Mouse (Mus musculus) right cerebral cortex, adult 2 months (tissue): ENCODE measurements around the gene Csad.

Experiments
- DNase-seq, 2 experiments: peaks; one replicate each; pipeline ENCODE4 v3.0.0; 2021 to 2022; ENCODE audit warnings: low spot score in 2 of 2

Gene Csad

DNA sequence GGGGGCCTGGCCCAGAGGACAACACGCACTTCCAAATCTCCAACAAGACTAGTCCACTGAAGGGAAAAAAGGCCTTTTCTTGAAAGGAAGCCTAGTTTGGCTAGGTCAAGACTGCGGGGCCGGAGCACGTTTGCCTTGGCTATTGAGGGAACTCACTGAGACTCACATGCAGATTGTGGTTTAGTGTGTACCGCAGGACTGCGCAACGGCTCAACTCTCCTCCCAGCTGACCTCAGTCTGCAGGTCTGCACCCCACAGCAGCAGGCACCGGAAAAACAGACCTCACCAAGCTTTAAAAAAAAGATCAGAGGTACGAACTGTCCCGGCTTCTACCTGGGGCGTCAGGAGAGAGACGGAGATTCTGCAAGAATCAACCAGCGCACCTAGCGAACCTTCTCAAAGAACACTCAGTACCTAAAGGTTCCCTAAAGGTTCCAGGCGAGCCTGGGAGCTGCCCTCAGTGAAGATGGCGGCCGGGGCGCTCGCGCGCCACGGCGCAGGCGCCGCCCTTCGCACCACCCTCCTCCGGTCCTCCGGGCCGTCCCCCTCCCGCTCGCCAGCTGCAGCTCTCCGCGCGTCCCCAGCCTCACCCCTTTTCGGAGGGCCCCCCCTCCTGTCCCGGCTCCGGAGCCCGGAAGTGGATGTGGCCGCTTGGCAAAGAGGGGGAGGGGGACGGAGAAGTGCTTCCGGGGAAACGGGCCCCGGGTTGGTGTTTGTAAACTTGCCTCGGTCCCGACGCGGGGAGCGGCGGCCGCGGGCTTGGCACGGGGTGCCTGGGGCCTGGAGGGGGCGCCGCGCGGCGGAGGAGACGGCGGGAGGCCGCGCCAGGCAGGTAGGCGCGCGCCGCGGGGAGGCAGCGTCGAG is 1.3 kb downstream of the Csad start, which contains the start of gene Zfp740:
TSS of gene Zfp740 (plus strand) at position 279 of the 864 bp plus-strand sequence.
- DNase-seq: peak; percentile 91 to 93

DNA sequence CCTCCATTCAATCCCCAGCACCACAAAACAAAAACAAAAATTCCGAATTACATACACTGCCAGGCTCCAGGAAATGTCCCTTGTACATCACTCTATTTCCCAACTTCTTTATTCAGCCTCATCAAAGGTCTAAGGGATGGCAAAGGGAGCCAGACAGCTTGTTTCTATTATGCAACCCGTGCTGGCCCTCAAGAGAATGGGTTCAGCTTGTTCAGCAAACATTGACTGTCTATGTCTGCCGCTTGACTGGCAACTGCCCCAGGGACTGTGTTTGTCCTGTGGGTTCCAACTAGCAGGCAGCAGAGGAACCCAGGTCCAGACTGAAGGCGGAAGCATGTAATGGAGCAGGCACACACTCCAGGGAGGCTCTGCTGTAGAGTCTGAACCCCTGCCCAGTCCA is 5.7 kb downstream of the Csad start:
- no peak for DNase-seq

DNA sequence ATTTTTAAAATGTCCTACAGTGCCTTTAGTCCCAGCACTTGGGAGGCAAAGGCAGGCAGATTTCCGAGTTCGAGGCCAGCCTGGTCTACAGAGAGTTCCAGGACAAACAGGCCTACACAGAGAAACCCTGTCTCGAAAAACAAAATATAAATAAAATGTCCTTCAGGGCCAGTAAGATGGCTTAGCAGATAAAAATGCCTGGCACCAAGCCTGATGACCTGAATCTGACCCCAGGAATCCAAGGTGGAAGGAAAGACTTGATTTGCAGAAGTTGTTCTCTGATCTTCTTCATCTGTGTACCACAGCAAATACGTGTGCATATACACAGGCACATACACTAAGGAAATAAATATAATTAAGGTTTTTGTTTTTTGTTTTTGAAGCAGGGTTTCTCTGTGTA is 9.2 kb downstream of the Csad start:
- DNase-seq: no peak

DNA sequence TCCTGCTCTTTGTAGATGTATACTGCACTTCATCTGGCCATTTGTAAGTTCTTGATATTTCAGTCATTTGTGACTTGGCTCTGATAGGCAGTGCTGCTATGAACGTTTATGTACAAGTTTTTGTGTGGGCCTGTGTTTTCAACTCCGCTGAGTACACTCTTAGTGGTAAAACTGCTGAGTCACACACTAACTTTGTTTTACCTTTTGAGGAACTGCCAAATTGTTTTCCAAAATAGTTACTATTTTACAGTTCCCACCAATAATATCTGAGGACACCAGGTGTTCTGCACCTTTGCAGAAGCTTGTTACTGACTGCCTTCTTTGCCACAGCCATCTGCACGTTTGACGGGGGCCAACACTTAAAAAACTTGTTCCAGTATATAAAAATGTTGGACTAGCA is 10.1 kb downstream of the Csad start:
- DNase-seq: no peak

DNA sequence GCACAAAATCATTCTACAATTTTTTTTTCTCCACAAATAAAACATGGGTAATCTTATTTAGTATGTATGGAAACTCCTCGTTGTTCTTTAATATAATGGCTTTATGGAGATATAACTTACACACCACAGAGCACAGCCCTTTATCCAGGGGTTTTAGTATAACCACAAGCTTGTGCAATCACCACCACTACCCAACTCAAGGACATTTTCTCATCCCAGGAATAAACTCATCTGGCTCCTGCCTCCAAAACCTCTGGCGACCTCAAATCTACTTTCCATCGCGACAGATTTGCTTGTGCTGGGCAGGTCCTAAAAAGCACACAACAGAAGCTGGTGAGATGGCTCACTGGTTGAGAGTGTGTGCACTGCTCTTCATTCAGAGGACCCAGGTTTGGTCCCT is 10.9 kb downstream of the Csad start:
- DNase-seq: no peak

DNA sequence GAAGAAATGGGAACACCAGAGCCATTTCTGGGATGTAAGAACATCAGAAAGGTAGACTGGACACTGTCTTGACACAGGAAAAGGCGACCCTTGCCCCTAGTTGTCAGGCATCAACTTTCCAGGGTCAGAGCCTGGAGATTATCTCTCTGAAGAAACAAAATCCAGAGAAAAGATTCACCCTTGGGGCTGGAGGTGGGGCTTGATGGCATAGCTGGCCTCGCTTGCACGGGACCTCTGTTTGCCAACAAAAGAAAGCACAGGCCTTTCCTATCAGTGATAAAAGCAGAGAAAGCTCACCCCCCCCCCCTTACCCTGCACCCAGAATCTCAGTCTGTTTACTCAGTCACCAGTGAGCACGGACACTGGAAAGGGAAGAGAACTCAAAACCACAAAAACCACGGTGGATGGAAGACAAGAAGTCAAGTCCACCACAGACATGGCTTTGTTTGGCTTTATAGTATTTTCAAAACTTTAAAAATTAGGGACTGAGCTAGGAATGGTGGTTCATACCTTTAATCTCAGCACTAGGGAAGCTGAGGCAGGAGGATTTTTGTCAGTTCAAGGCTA is 11.6 kb downstream of the Csad start:
- DNase-seq: no peak

DNA sequence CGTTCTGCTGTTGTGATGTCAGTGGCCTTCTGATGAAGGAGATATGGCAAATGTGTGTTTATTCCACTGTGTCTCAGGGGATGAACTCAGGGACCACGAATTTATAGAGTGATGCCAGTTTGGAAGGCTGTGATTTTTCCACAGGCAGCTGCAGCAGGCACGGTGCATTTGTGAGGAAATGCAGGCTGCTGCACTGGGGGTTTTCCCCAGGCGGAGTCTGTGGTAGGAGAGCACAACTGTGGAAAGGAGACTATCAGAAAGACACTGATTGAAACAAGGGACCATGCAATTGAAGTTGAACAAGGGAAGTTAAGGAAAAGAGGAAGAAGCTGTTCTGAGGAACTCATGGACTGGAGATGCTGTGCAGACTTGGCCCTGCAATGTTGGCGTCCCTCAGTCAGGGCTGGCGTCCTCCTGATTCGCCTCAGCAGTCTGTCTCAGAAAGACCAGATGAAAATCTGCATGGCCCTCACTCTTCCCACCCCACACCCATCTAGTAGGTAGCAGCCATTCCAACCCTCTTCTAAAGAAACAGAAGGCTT is 12.2 kb downstream of the Csad start:
- DNase-seq: no peak

DNA sequence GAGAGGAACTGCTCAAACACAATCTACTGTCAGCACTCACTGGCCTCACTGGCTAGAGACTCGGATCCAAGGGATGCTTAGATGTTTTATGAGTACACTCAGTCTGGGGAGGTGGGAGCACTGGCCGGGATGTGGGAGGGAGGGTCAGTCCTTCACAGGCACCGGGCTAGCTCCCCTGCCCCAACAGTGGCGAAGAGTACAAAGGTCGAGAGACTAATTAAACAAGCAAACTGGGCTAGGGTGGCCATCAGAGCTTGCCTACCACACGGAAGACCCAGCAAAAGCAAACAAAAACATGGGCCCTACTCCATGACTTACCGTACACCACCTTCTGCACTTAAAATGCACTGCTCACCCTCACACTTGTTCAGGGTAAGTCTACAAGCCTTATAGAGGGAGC is 12.8 kb downstream of the Csad start:
- no peak for DNase-seq

DNA sequence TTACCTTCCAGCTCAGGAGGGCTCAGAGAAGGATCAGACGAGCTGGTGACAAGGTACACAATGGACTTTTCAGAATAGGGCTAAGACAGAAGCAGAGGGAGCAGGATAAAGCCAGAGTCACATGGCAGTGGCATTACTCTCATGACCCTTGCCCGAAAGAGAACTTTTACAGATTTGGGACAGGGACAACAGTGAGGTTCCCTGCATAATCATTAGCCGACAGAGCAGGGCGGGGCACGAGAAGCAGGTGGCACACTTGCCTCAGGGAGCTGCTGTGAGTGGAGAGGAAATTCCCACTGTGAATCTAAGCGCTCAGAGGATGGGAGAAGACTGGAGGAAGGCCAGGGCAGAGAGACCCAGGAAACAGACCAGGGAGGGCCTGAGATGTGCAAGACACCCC is 15.6 kb downstream of the Csad start:
- no peak for DNase-seq

DNA sequence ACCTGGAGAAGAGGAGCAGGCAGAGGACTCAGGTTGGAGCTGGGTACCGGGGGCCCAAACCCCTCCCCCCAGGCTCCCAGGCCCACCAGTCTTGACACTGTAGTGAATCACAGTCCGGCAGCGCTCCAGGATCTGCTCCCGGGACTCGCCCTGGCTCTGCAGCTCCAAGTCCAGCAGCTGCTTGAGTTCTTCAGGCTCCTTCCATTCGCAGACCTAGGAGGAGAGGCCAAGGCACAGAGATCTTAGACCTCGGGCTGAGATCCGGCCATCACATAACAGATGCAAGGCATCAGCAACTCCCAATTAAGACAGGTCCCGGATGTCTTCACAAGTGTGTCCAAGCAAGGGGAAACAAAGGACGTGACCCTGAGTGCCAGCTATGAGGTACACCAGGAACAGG is 16.4 kb downstream of the Csad start:
- no peak for DNase-seq

DNA sequence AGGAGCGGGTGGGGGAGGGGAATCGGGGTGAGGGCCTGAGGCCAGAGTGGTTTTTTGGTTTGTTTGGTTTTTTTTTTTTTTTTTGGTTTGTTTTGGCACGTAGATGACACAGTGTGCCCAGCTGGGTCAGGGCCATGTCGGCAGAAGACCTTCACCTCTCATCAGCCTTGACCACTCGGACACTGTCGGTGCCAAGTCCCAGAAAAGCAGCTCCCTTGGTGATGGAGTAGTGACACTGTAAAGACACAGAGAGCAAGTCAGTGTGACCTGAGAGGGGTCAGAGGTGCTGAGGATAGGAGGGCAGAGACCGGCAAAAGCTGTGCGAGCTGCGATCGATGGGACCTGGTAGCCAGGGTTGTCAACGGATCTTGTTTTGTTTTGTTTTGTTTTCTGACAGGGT is 18.3 kb downstream of the Csad start:
- DNase-seq: no peak

DNA sequence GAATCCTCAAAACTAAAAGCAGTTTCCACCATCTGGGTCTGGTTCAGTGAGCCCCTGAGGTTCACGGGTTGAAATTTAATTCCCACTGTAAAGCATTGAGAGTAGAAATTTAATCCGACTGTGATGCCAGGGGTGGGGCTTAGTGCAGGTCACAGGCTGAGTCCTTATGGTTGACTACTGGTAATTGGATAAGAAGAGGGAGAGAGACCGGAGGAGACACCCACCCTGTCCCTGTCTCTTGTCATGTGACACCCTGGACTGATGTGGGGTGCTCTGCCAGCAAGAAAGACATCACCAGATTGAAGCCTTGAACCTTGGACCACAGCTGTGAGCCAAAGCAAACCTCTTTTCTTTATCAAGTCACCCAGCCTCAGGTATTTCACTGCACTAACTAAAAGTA is 21.4 kb downstream of the Csad start:
- DNase-seq: no peak

DNA sequence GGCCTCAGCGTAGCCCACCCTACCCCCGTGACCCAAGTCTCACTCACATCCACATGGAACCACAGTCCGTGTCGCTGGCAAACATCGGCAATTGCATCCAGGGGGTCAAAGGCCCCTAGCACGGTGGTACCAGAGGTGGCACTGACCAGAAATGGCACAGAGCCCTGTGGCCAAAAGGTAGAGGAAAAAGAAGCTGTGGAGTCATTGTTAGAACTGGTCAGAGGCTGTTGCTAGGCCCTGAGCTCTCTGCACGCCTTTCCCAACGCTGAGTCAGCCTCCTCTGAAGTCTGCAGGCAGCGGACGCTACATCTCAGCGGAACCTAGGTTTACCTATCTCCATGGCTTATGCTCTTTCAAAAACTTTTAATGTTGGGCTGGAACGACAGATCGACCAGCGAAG is 24.6 kb downstream of the Csad start:
- DNase-seq: no peak

DNA sequence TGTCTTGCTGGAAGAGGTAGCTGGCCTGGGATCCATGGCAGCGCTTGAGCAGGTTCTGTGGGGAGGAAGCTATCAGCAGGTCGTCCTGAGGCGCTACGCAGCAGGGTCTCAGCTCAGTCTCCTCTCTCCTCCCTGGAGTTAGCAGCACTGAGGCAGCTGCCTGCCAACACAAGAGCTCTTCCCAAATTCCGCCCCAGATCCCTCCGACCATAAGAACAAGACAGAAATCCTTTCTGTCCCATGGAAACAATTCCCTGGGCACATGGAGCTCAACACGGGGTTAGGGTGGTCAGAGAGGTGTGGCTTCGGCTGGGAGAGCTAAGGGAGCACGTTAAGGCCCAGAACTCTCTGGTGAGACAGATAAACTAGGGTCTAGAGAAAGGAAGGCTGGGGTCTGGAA is 25.4 kb downstream of the Csad start:
- DNase-seq: no peak

DNA sequence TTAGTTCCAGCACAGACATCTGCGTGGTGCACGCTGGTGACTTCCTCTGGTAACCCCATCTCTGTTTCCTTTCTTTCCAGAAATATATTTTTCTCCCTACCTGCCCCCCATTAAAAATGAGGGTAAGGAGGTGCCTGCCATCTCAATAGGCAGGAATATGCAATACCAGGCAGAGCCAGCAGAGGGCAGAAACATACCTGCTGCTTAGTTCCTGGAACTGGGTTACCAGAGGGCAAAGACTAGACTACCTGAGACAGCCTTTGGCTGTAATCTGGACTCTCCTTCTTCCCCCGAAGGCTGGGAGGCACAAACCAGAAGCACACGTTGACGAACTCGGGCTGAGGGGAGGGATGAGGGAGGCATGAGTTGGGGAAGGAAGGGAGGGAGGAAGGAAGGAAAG is 26.2 kb downstream of the Csad start:
- peak; percentile 86 to 89 for DNase-seq

DNA sequence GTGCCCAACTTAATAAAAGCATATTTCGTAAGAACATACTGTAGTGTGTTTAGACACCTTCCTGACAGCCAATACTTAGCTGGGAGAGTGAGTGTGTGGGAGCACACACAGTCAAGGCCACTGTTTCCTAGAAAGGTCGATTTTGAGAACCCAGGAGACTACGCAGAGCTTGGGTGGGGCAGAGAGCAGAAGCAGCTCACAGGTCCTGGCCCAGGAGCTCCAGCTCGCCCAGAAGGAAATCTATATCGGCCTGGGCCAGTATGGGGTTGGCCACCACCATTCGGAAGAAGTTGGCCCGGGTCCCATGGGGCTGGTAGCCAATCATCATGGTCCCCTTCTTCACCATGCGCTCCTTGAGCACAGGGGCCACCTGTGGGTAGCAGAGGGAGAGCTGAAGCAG is 27.1 kb downstream of the Csad start:
- no peak for DNase-seq

DNA sequence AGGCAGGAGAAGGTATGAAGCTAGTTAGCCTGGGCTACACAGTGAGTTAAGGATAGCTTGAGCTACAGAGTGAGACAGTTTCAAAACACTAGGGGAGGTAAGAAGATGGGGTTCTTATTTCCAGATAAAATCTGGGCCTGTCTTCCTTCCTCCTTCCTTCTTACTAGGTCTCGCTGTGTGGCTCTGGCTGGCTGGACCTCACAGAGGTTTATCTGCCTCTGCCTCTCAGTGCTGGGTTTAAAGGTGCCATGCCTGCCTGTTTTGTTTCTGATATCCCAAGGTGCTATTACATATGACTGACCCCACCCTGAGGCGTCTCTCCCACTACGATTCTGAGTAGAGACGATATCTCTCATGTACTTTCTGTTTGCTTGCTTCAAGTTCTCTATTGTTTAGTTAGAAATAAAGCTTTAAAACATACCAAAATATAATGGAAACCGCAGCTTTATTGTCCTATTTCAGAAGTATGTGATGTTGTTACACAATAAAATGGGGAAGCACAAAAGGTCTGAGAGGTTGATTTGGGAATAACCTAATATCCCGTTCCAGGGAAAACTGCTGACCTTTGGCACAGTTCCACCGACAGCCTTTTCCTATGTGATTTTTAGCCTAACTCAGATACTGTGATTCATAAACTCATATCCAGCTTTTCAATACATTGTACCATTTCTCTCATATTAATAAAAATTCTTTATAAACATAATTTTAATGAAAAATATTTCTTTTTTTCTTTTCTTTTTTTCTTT is 27.8 kb downstream of the Csad start:
- no peak for DNase-seq

DNA sequence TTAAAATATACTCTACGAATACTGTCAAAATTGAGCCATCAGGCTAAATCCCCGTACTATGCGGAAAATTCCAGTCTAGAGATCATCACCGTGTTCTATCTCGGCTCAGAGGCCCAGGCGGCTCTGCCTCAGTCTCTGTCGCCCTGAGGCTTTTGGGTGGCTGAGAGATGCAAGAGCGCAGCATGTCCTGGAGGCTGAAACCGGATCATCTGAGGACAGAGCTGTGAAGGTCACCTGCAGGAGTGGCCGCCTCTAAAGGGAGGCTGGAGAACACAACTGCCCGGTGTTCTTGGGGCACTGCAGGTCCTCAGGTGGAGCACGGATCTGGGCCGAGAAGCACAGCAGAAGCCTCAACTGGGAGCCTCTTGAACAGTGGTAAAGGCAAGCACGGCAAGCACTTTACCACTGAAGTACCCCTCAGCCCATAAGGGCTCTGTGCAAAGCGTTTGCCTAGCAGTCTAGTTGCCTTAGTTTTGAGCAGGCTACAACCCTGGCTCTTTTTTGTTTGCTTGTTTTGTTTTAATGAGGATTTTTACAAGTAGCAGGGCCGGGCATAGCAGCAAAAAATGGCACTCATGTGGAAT is 28.7 kb downstream of the Csad start:
- no peak for DNase-seq

DNA sequence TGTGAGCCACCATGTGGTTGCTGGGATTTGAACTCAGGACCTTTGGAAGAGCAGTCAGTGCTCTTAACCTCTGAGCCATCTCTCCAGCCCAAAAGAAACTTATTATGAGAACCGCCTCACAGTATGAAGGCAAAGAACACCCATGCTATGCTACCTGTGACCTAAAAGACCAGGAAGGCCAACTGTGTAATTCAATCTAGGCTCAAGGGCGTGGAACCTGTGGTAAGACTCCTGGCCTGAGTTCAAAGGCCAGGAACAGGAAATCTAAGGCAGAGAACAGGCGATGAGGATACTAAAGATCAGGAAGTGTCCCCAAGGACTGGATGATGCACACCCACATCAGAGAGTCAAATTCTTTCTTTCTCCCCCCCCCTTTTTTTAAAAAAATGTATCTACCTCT is 30.9 kb downstream of the Csad start:
- DNase-seq: no peak

DNA sequence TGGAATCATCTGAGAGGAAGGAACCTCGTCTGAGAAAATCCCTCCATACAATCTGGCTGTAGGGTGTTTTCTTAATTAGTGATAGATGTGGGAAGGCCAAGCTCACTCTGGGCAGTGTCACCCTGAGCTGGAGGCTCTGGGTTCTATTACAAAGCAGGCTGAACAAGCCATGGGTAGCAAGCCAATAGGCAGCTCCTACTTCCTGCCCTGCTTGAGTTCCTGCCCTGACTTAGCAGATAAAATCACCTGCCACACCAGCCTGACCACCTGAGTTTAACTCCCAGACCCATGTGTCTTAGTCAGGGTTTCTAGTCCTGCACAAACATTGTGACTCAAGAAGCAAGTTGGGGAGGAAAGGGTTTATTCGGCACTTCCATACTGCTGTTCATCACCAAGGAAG is 35.5 kb downstream of the Csad start:
- no peak for DNase-seq

DNA sequence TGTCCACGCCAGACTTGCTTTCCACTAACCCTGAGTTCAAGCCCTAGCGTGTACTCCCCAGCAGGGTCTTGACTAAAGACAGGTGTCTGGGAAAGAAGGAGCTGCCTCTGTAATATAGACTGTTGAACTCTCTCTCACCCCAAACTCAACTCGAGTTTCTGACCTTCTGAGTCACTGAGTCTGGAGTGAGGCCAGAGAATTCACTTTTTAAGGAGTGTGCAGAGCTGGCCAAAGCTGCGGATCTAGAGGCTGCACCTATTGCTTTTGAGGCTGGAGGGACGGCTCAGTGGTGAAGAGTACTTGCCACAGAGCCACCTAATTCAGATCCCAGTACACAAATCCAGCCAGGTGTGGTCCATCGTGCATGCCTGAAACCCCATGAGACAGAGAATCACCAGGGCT is 36.9 kb downstream of the Csad start:
- DNase-seq: no peak

DNA sequence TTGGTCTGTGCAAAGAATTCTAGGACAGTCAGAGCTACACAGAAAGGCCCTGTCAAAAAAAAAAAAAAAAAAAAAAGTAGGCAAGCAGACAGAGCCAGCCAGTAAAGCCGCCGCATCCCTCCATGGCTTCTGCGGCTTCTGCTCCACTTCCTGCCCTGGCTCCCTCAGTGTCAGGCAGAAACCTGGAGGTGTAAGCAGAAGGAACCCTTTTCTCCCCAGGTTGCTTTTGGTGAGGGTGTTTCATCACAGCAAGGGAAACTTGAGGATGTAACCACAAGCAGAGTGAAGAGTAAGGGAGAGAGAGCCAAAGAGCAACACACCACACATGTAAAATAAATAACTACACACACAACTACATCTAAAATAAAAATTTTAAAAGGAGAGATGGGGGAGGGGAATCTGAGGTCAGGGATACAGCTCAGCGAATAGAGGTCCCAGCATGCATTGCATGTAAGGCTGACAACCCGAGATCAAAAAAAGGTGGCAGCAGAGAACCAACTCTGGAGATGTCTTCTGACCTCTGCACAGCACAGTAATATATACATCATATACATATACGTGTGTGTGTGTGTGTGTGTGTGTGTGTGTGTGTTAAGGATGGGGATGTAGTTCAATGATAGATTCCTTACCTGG is 38.9 kb downstream of the Csad start:
- no peak for DNase-seq
